Mouse (Mus musculus) ES-E14 (cell line): ENCODE measurements around the gene Borcs8.

Experiments
- ZC3H11A ChIP-seq: IDR thresholded peaks from 2 replicates; pipeline ENCODE4 v1.6.1; 2012; ENCODE audit warnings: low read depth, mild to moderate bottlenecking, inconsistent platforms, low read length, borderline replicate concordance
- ZNF384 ChIP-seq: IDR thresholded peaks from 2 replicates; pipeline ENCODE4 v1.6.1; 2012; ENCODE audit warnings: low read depth, low read length, inconsistent platforms

GRCm38 (mm10) chr8:70110451-70110850, 28.8 kb upstream of the Borcs8 start:
- no peak for TF ChIP-seq ZC3H11A
- TF ChIP-seq ZNF384: no peak
